Mouse (Mus musculus) stomach, postnatal 0 days (tissue): ENCODE measurements around the gene Icosl.

Experiments used
- CTCF ChIP-seq: IDR thresholded peaks from 2 replicates; pipeline ENCODE4 v1.5.1; 2016; ENCODE audit warnings: antibody characterized with exemption, low read depth, mild to moderate bottlenecking, moderate library complexity
- EP300 ChIP-seq: optimal IDR thresholded peaks from 2 replicates; pipeline ENCODE3; 2016; ENCODE audit warnings: antibody characterized with exemption

GRCm38 (mm10) chr10:78054633-78055565 is 14.2 kb upstream of the Icosl start:
- TF ChIP-seq CTCF (no peak), EP300 (no peak)
